Mouse (Mus musculus): ENCODE results near the gene Igsf8. TPM values are rescaled to one million over a fixed set of nuclear protein-coding genes. Genes with fewer than 3 reads are reported as not detected.

Igsf8 gene
- polyA plus RNA-seq, 1 experiment from 2014 or later = 142 TPM

- no peak for ATAC-seq (ENCODE audit: insufficient read depth, low FRiP score, low TSS enrichment)
These were observed 107.5 kb downstream of the Igsf8 start for GRCm38 (mm10) chr1:172368768-172369418.

More at GRCm38 (mm10) chr1:172368768-172369418, 107.5 kb downstream of the Igsf8 start:
- Histone ChIP-seq H3K4me2 (ENCODE audit: low read depth) (no peak overlapping the region), H3K9ac (ENCODE audit: low read length) (no peak overlapping the region), H3K4me1 (ENCODE audit: control insufficient read depth, insufficient read depth, low read length) (peaks cover 4% of the 10 kb centered on the region; the same call in 1 of the 2 replicates), H3K36me3 (ENCODE audit: control insufficient read depth, insufficient read depth, low read length) (no peaks in the 10 kb centered on the region; the same call in 1 of the 2 replicates), H3K27me3 (ENCODE audit: control insufficient read depth, insufficient read depth, low read length) (no peaks in the 10 kb centered on the region), H3K27ac (ENCODE audit: low read depth, low read length) (no peak overlapping the region), H3K4me3 (ENCODE audit: low read depth, low read length) (no peak overlapping the region), H3K9me3 (ENCODE audit: control insufficient read depth, low read length) (no peaks in the 10 kb centered on the region)
- peak; percentile 65 for DNase-seq (ENCODE audit: low spot score)
- 29% methylated on average over 23 of the region's 23 CpGs for WGBS

Other genes with a start within 250 kb of the Igsf8 start
- gene Vangl2, start 233.2 kb upstream of the Igsf8 start, polyA plus RNA-seq (2014; fragmentation: Nextera tagmentation; extraction: Ambion mirVana) = 62.0 and 69.0 TPM in 2 replicates
- 13.8 and 15.7 TPM in 2 replicates for gene Nhlh1, start 204.1 kb upstream of the Igsf8 start, polyA plus RNA-seq (2014; fragmentation: Nextera tagmentation; extraction: Ambion mirVana)
- 219 and 225 TPM in 2 replicates for gene Copa, start 179.1 kb upstream of the Igsf8 start, polyA plus RNA-seq (2014; fragmentation: Nextera tagmentation; extraction: Ambion mirVana)
- 122 and 132 TPM in 2 replicates for gene Ncstn, start 178.8 kb upstream of the Igsf8 start, polyA plus RNA-seq (2014; fragmentation: Nextera tagmentation; extraction: Ambion mirVana)
- 182 and 185 TPM in 2 replicates for gene Pex19, start 134.9 kb upstream of the Igsf8 start, polyA plus RNA-seq (2014; fragmentation: Nextera tagmentation; extraction: Ambion mirVana)
- gene Dcaf8, start 113.6 kb upstream of the Igsf8 start, polyA plus RNA-seq (2014; fragmentation: Nextera tagmentation; extraction: Ambion mirVana) = 105 and 113 TPM in 2 replicates
- 249 and 272 TPM in 2 replicates for gene Pea15a, start 54.8 kb upstream of the Igsf8 start, polyA plus RNA-seq (2014; fragmentation: Nextera tagmentation; extraction: Ambion mirVana)
- 2.2 and 2.5 TPM in 2 replicates for gene Casq1, start 41.8 kb upstream of the Igsf8 start, polyA plus RNA-seq (2014; fragmentation: Nextera tagmentation; extraction: Ambion mirVana)
- not detected in 2 replicates for gene Atp1a4, start 3.2 kb upstream of the Igsf8 start, polyA plus RNA-seq (2014; fragmentation: Nextera tagmentation; extraction: Ambion mirVana)
- 1.3 and 1.6 TPM in 2 replicates for gene Atp1a2, start 36.4 kb downstream of the Igsf8 start, polyA plus RNA-seq (2014; fragmentation: Nextera tagmentation; extraction: Ambion mirVana)
- 0.30 and 0.84 TPM in 2 replicates for gene Kcnj9, start 67.7 kb downstream of the Igsf8 start, polyA plus RNA-seq (2014; fragmentation: Nextera tagmentation; extraction: Ambion mirVana)
- 0.85 and 0.93 TPM in 2 replicates for gene Kcnj10, start 79.6 kb downstream of the Igsf8 start, polyA plus RNA-seq (2014; fragmentation: Nextera tagmentation; extraction: Ambion mirVana)
- 14.2 and 15.1 TPM in 2 replicates for gene Pigm, start 114.9 kb downstream of the Igsf8 start, polyA plus RNA-seq (2014; fragmentation: Nextera tagmentation; extraction: Ambion mirVana)
- 0.17 TPM in 1 of 2 replicates, not detected in the other for gene Slamf9, start 213.7 kb downstream of the Igsf8 start, polyA plus RNA-seq (2014; fragmentation: Nextera tagmentation; extraction: Ambion mirVana)
- gene Igsf9, start 220.1 kb downstream of the Igsf8 start, polyA plus RNA-seq (2014; fragmentation: Nextera tagmentation; extraction: Ambion mirVana) = 45.9 and 59.3 TPM in 2 replicates
- 79.8 and 93.6 TPM in 2 replicates for gene Tagln2, start 238.4 kb downstream of the Igsf8 start, polyA plus RNA-seq (2014; fragmentation: Nextera tagmentation; extraction: Ambion mirVana)